Mouse (Mus musculus) midbrain, embryonic 11.5 days (tissue): ENCODE measurements around the gene Kmt2e. TPM values are rescaled to one million over a fixed set of nuclear protein-coding genes. Genes with fewer than 3 reads are reported as not detected.

Source experiments
- ATAC-seq: fragments of 200-750 bp; cut with Nextera tagmentation; 2 replicates; pipeline ENCODE4 v1.8.0; 2017; ENCODE audit warnings: moderate TSS enrichment, moderate library complexity; ENCODE audit not compliant: low FRiP score
- DNase-seq: peaks from one replicate; pipeline ENCODE4 v3.0.0; 2015; ENCODE audit warnings: low spot score; ENCODE audit errors: missing footprints
- H3K27ac ChIP-seq: fragments of 300-500 bp; sonication (generic); 2 replicates; pipeline ENCODE4 v1.5.1; 2014; ENCODE audit warnings: low read depth, low read length
- H3K27me3 ChIP-seq: fragments of 300-500 bp; sonication (generic); 2 replicates; pipeline ENCODE4 v1.6.1; 2014; ENCODE audit warnings: mild to moderate bottlenecking, low read length, moderate library complexity, mixed read lengths; ENCODE audit not compliant: control insufficient read depth, insufficient read depth
- H3K36me3 ChIP-seq: fragments of 300-500 bp; sonication (generic); 2 replicates; pipeline ENCODE4 v1.6.1; 2014; ENCODE audit warnings: mild to moderate bottlenecking, low read length, moderate library complexity, mixed read lengths; ENCODE audit not compliant: control insufficient read depth, insufficient read depth
- H3K4me1 ChIP-seq: fragments of 300-500 bp; sonication (generic); 2 replicates; pipeline ENCODE4 v1.6.1; 2014; ENCODE audit warnings: low read length; ENCODE audit not compliant: control insufficient read depth, insufficient read depth
- H3K4me2 ChIP-seq: fragments of 300-500 bp; sonication (generic); 2 replicates; pipeline ENCODE4 v1.6.1; 2014; ENCODE audit warnings: mild to moderate bottlenecking, moderate library complexity
- H3K4me3 ChIP-seq: fragments of 300-500 bp; sonication (generic); 2 replicates; pipeline ENCODE4 v1.5.1; 2014; ENCODE audit warnings: low read depth, low read length
- H3K9ac ChIP-seq: fragments of 300-500 bp; sonication (generic); 2 replicates; pipeline ENCODE4 v1.6.1; 2014; ENCODE audit warnings: low read length
- H3K9me3 ChIP-seq: fragments of 300-500 bp; sonication (generic); 2 replicates; pipeline ENCODE4 v1.6.1; 2016; ENCODE audit warnings: low read length; ENCODE audit not compliant: control insufficient read depth
- WGBS: fragments of 180-500 bp; shearing (Covaris S2); extraction: QIAGEN DNeasy Blood & Tissue Kit; methylation state at CpG from one replicate; pipeline ENCODE4 v1.1.7; 2014; 5-methylcytosine and 5-hydroxymethylcytosine counted together
- polyA plus RNA-seq: library from polyadenylated mRNA; unstranded; fragments of >200 nt; fragmentation: Nextera tagmentation; extraction: Ambion mirVana; gene quantifications from 2 replicates; pipeline ENCODE4 v1.2.1, GENCODE M21; 2014

Kmt2e gene
- polyA plus RNA-seq, 1 experiment from 2014 or later, result 110 TPM

- no peak overlapping the region for H3K9ac ChIP-seq
- DNase-seq, result no peak
- H3K27ac ChIP-seq, result no peak overlapping the region
- no peaks in the 10 kb centered on the region for H3K9me3 ChIP-seq
- H3K36me3 ChIP-seq, result 0 out of 2 replicates have a peak, but pooled peaks cover 3% of the 10 kb centered on the region
- no peaks in the 10 kb centered on the region for H3K4me1 ChIP-seq
- H3K27me3 ChIP-seq, result no peaks in the 10 kb centered on the region
- H3K4me3 ChIP-seq, result no peak overlapping the region
- 92% methylated on average over 7 of the region's 7 CpGs for WGBS
- H3K4me2 ChIP-seq, result no peak overlapping the region
- no peak for ATAC-seq
Measured at GRCm38 (mm10) chr5:23512556-23512955, 78.3 kb downstream of the Kmt2e start.

- no peaks in the 10 kb centered on the region for H3K9me3 ChIP-seq
- 0 out of 2 replicates have a peak, but pooled peaks cover 3% of the 10 kb centered on the region for H3K36me3 ChIP-seq
- ATAC-seq, result no peak
- no peaks in the 10 kb centered on the region for H3K4me1 ChIP-seq
- no peak overlapping the region for H3K4me3 ChIP-seq
- no peaks in the 10 kb centered on the region for H3K27me3 ChIP-seq
- no peak for DNase-seq
- WGBS, result 93% methylated on average over 13 of the region's 13 CpGs
- no peak overlapping the region for H3K9ac ChIP-seq
- no peak overlapping the region for H3K27ac ChIP-seq
- H3K4me2 ChIP-seq, result no peak overlapping the region
Measured at GRCm38 (mm10) chr5:23513468-23513867, 79.2 kb downstream of the Kmt2e start.

- no peaks in the 10 kb centered on the region for H3K4me1 ChIP-seq
- H3K9ac ChIP-seq, result no peak overlapping the region
- no peak overlapping the region for H3K27ac ChIP-seq
- no peaks in the 10 kb centered on the region for H3K9me3 ChIP-seq
- no peak for DNase-seq
- WGBS, result 92% methylated on average over 10 of the region's 10 CpGs
- no peak overlapping the region for H3K4me2 ChIP-seq
- H3K27me3 ChIP-seq, result no peaks in the 10 kb centered on the region
- H3K36me3 ChIP-seq, result 0 out of 2 replicates have a peak, but pooled peaks cover 3% of the 10 kb centered on the region
- ATAC-seq, result no peak
- no peak overlapping the region for H3K4me3 ChIP-seq
Measured at GRCm38 (mm10) chr5:23515038-23515437, 80.8 kb downstream of the Kmt2e start.

GRCm38 (mm10) chr5:23516962-23517361 lies 82.7 kb downstream of the Kmt2e start:
- Histone ChIP-seq H3K4me3 (no peak overlapping the region), H3K27ac (peak overlapping the region; percentile 10), H3K4me1 (no peaks in the 10 kb centered on the region), H3K36me3 (peaks cover 5% of the 10 kb centered on the region; the same call in 1 of the 2 replicates), H3K9me3 (no peaks in the 10 kb centered on the region), H3K27me3 (no peaks in the 10 kb centered on the region), H3K9ac (no peak overlapping the region), H3K4me2 (no peak overlapping the region)
- peak; percentile 63; the same call in 1 of the 2 replicates for ATAC-seq
- DNase-seq, result no peak
- WGBS, result 56% methylated on average over 3 of the region's 3 CpGs

- Histone ChIP-seq H3K27ac (no peak overlapping the region), H3K4me3 (no peak overlapping the region), H3K4me2 (no peak overlapping the region), H3K4me1 (no peaks in the 10 kb centered on the region), H3K9me3 (no peaks in the 10 kb centered on the region), H3K9ac (no peak overlapping the region), H3K27me3 (no peaks in the 10 kb centered on the region), H3K36me3 (peaks cover 5% of the 10 kb centered on the region; the same call in 1 of the 2 replicates)
- DNase-seq (no peak), ATAC-seq (no peak)
- 78% methylated on average over 4 of the region's 4 CpGs for WGBS
Measured at GRCm38 (mm10) chr5:23517839-23518238, 83.6 kb downstream of the Kmt2e start.

- ATAC-seq, result no peak
Measured at GRCm38 (mm10) chr5:23518673-23519072, 84.4 kb downstream of the Kmt2e start.

GRCm38 (mm10) chr5:23519679-23520078 lies 85.4 kb downstream of the Kmt2e start:
- Histone ChIP-seq H3K27ac (no peak overlapping the region), H3K9me3 (no peaks in the 10 kb centered on the region), H3K36me3 (peaks cover 6% of the 10 kb centered on the region; the same call in 1 of the 2 replicates), H3K27me3 (no peaks in the 10 kb centered on the region), H3K4me1 (no peaks in the 10 kb centered on the region), H3K4me3 (no peak overlapping the region), H3K4me2 (no peak overlapping the region), H3K9ac (no peak overlapping the region)
- 90% methylated on average over 3 of the region's 3 CpGs for WGBS
- ATAC-seq, result no peak
- no peak for DNase-seq

More at GRCm38 (mm10) chr5:23518673-23519072, 84.4 kb downstream of the Kmt2e start:
- Histone ChIP-seq H3K27ac (no peak overlapping the region), H3K36me3 (peaks cover 5% of the 10 kb centered on the region; the same call in 1 of the 2 replicates), H3K27me3 (no peaks in the 10 kb centered on the region), H3K4me1 (no peaks in the 10 kb centered on the region), H3K9ac (no peak overlapping the region), H3K4me2 (no peak overlapping the region), H3K9me3 (no peaks in the 10 kb centered on the region), H3K4me3 (no peak overlapping the region)
- 93% methylated on average over 3 of the region's 3 CpGs for WGBS
- no peak for DNase-seq

- Histone ChIP-seq H3K4me2 (no peak overlapping the region), H3K4me3 (no peak overlapping the region), H3K27ac (no peak overlapping the region), H3K9me3 (no peaks in the 10 kb centered on the region), H3K36me3 (peaks cover 6% of the 10 kb centered on the region; the same call in 1 of the 2 replicates), H3K27me3 (no peaks in the 10 kb centered on the region), H3K9ac (no peak overlapping the region), H3K4me1 (no peaks in the 10 kb centered on the region)
- DNase-seq (no peak), ATAC-seq (no peak)
- WGBS, result 100% methylated on average over 1 of the region's 1 CpGs
Measured at GRCm38 (mm10) chr5:23521645-23522044, 87.4 kb downstream of the Kmt2e start.

- WGBS, result 94% methylated on average over 3 of the region's 3 CpGs
- Histone ChIP-seq H3K9me3 (no peaks in the 10 kb centered on the region), H3K4me1 (no peaks in the 10 kb centered on the region), H3K27me3 (no peaks in the 10 kb centered on the region), H3K4me2 (no peak overlapping the region), H3K36me3 (peaks cover 6% of the 10 kb centered on the region; the same call in 1 of the 2 replicates), H3K9ac (no peak overlapping the region), H3K27ac (no peak overlapping the region), H3K4me3 (no peak overlapping the region)
- DNase-seq (no peak), ATAC-seq (no peak)
Measured at GRCm38 (mm10) chr5:23523936-23524335, 89.7 kb downstream of the Kmt2e start.
